Mouse (Mus musculus) cerebral cortex, adult 2 months (tissue): ENCODE measurements around the gene Havcr1.

Source experiments
- WGBS: fragments of 180-500 bp; shearing (Covaris S2); methylation state at CpG from one replicate; pipeline ENCODE4 v1.1.7; 2018; 5-methylcytosine and 5-hydroxymethylcytosine counted together

Havcr1 gene

GRCm38 (mm10) chr11:46819930-46820329 is 85.0 kb downstream of the Havcr1 start:
- WGBS, result 68% methylated on average over 4 of the region's 4 CpGs
